Mouse (Mus musculus) spleen, adult 2 months (tissue): ENCODE data around the gene Ccnd2.

Experiments used
- CTCF ChIP-seq: fragments of 200-500 bp; IDR thresholded peaks from 2 replicates; pipeline ENCODE4 v1.5.1; 2011; ENCODE audit warnings: mild to moderate bottlenecking, inconsistent platforms; ENCODE audit not compliant: insufficient read depth, insufficient read length, insufficient replicate concordance; ENCODE audit errors: extremely low read depth
- POLR2A ChIP-seq: fragments of 200-500 bp; IDR thresholded peaks from 2 replicates; pipeline ENCODE4 v1.6.1; 2011; ENCODE audit warnings: low read depth, low read length, inconsistent platforms

DNA sequence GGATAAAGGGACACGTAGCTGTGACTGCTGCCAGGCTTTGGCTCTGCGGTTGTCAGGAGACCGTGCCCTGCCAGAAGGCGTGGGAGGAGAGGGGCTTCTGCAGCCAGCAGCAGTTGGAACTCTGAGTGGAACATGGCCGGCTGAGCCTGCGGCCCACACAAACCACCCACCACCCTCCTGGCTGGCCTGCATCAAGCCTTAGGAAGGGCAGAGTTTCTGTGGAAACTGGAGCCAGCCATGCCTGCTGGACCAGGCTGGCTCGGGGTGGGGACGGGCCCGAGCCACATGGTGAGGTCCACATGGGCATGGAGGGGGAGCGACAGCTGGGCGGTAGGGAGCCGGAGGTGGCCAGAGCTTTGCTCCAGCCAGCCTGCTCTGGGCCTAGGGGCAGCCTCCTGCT, 29.3 kb upstream of the Ccnd2 start:
- TF ChIP-seq CTCF (no peak), POLR2A (no peak)
